Mouse (Mus musculus): ENCODE measurements around the gene Cops4. TPM values are rescaled to one million over a fixed set of nuclear protein-coding genes. Genes with fewer than 3 reads are reported as not detected.

The Cops4 gene
- polyA plus RNA-seq, 1 experiment from 2014 or later: 165 TPM

GRCm38 (mm10) chr5:100549311-100549710, 31.2 kb downstream of the Cops4 start:
- no peak for ATAC-seq (replicated peaks; ENCODE audit: insufficient number of reproducible peaks, low FRiP score, low TSS enrichment)
- Histone ChIP-seq H3K9me3 (replicated peaks; ENCODE audit: control insufficient read depth, low read length) (no peaks in the 10 kb centered on the region), H3K27ac (ENCODE audit: low read depth, low read length) (no peak overlapping the region), H3K27me3 (ENCODE audit: control insufficient read depth, insufficient read depth, low read length) (no peaks in the 10 kb centered on the region), H3K36me3 (ENCODE audit: control insufficient read depth, insufficient read depth, low read length) (peaks cover 21% of the 10 kb centered on the region), H3K4me2 (no peak overlapping the region), H3K4me1 (ENCODE audit: control insufficient read depth, insufficient read depth, low read length) (no peaks in the 10 kb centered on the region), H3K9ac (ENCODE audit: low read depth, low read length) (no peak overlapping the region), H3K4me3 (ENCODE audit: low read depth, low read length) (no peak overlapping the region)
- WGBS (ENCODE audit: insufficient replicate concordance): 90% methylated on average over 4 of the region's 4 CpGs

GRCm38 (mm10) chr5:100550151-100550550, 32.0 kb downstream of the Cops4 start:
- Histone ChIP-seq H3K9me3 (replicated peaks; ENCODE audit: control insufficient read depth, low read length) (no peaks in the 10 kb centered on the region), H3K27ac (ENCODE audit: low read depth, low read length) (no peak overlapping the region), H3K27me3 (ENCODE audit: control insufficient read depth, insufficient read depth, low read length) (no peaks in the 10 kb centered on the region), H3K4me2 (no peak overlapping the region), H3K36me3 (ENCODE audit: control insufficient read depth, insufficient read depth, low read length) (peaks cover 17% of the 10 kb centered on the region), H3K4me3 (ENCODE audit: low read depth, low read length) (no peak overlapping the region), H3K9ac (ENCODE audit: low read depth, low read length) (no peak overlapping the region), H3K4me1 (ENCODE audit: control insufficient read depth, insufficient read depth, low read length) (no peaks in the 10 kb centered on the region)
- 91% methylated on average over 1 of the region's 1 CpGs for WGBS (ENCODE audit: insufficient replicate concordance)
- ATAC-seq (replicated peaks; ENCODE audit: insufficient number of reproducible peaks, low FRiP score, low TSS enrichment): no peak

- no peaks in the 10 kb centered on the region for H3K4me1 ChIP-seq (ENCODE audit: control insufficient read depth, insufficient read depth, low read length)
- H3K4me3 ChIP-seq (ENCODE audit: low read depth, low read length): no peak overlapping the region
- no peaks in the 10 kb centered on the region for H3K9me3 ChIP-seq (replicated peaks; ENCODE audit: control insufficient read depth, low read length)
- H3K27ac ChIP-seq (ENCODE audit: low read depth, low read length): no peak overlapping the region
- WGBS (ENCODE audit: insufficient replicate concordance): 62% methylated on average over 2 of the region's 2 CpGs
- peaks cover 13% of the 10 kb centered on the region for H3K36me3 ChIP-seq (ENCODE audit: control insufficient read depth, insufficient read depth, low read length)
- no peaks in the 10 kb centered on the region for H3K27me3 ChIP-seq (ENCODE audit: control insufficient read depth, insufficient read depth, low read length)
- ATAC-seq (replicated peaks; ENCODE audit: insufficient number of reproducible peaks, low FRiP score, low TSS enrichment): no peak
- H3K4me2 ChIP-seq: no peak overlapping the region
- H3K9ac ChIP-seq (ENCODE audit: low read depth, low read length): no peak overlapping the region
These were observed 33.8 kb downstream of the Cops4 start for GRCm38 (mm10) chr5:100551952-100552351.

GRCm38 (mm10) chr5:100553426-100553825, 35.3 kb downstream of the Cops4 start:
- Histone ChIP-seq H3K27me3 (ENCODE audit: control insufficient read depth, insufficient read depth, low read length) (no peaks in the 10 kb centered on the region), H3K36me3 (ENCODE audit: control insufficient read depth, insufficient read depth, low read length) (peaks cover 5% of the 10 kb centered on the region; the same call in 1 of the 2 replicates), H3K4me2 (no peak overlapping the region), H3K9me3 (replicated peaks; ENCODE audit: control insufficient read depth, low read length) (no peaks in the 10 kb centered on the region), H3K9ac (ENCODE audit: low read depth, low read length) (no peak overlapping the region), H3K4me1 (ENCODE audit: control insufficient read depth, insufficient read depth, low read length) (no peaks in the 10 kb centered on the region), H3K27ac (ENCODE audit: low read depth, low read length) (no peak overlapping the region), H3K4me3 (ENCODE audit: low read depth, low read length) (no peak overlapping the region)
- ATAC-seq (replicated peaks; ENCODE audit: insufficient number of reproducible peaks, low FRiP score, low TSS enrichment): no peak
- 64% methylated on average over 8 of the region's 8 CpGs for WGBS (ENCODE audit: insufficient replicate concordance)

GRCm38 (mm10) chr5:100557019-100557418, 38.9 kb downstream of the Cops4 start:
- H3K9me3 ChIP-seq (replicated peaks; ENCODE audit: control insufficient read depth, low read length): no peaks in the 10 kb centered on the region
- ATAC-seq (replicated peaks; ENCODE audit: insufficient number of reproducible peaks, low FRiP score, low TSS enrichment): no peak
- no peaks in the 10 kb centered on the region for H3K36me3 ChIP-seq (ENCODE audit: control insufficient read depth, insufficient read depth, low read length)
- no peaks in the 10 kb centered on the region for H3K27me3 ChIP-seq (ENCODE audit: control insufficient read depth, insufficient read depth, low read length)
- no peak overlapping the region for H3K9ac ChIP-seq (ENCODE audit: low read depth, low read length)
- no peak overlapping the region for H3K4me3 ChIP-seq (ENCODE audit: low read depth, low read length)
- 85% methylated on average over 14 of the region's 14 CpGs for whole genome bisulfite sequencing (ENCODE audit: insufficient replicate concordance)
- no peak overlapping the region for H3K4me2 ChIP-seq
- no peaks in the 10 kb centered on the region for H3K4me1 ChIP-seq (ENCODE audit: control insufficient read depth, insufficient read depth, low read length)
- no peak overlapping the region for H3K27ac ChIP-seq (ENCODE audit: low read depth, low read length)

- Histone ChIP-seq H3K27me3 (ENCODE audit: control insufficient read depth, insufficient read depth, low read length) (no peaks in the 10 kb centered on the region), H3K4me2 (no peak overlapping the region), H3K9me3 (replicated peaks; ENCODE audit: control insufficient read depth, low read length) (no peaks in the 10 kb centered on the region), H3K4me1 (ENCODE audit: control insufficient read depth, insufficient read depth, low read length) (no peaks in the 10 kb centered on the region), H3K9ac (ENCODE audit: low read depth, low read length) (no peak overlapping the region), H3K4me3 (ENCODE audit: low read depth, low read length) (no peak overlapping the region), H3K36me3 (ENCODE audit: control insufficient read depth, insufficient read depth, low read length) (no peaks in the 10 kb centered on the region), H3K27ac (ENCODE audit: low read depth, low read length) (no peak overlapping the region)
- WGBS (ENCODE audit: insufficient replicate concordance): 60% methylated on average over 9 of the region's 9 CpGs
- no peak for ATAC-seq (replicated peaks; ENCODE audit: insufficient number of reproducible peaks, low FRiP score, low TSS enrichment)
These were observed 39.4 kb downstream of the Cops4 start for GRCm38 (mm10) chr5:100557537-100557936.

GRCm38 (mm10) chr5:100558783-100559182, 40.7 kb downstream of the Cops4 start:
- WGBS (ENCODE audit: insufficient replicate concordance): 74% methylated on average over 3 of the region's 3 CpGs
- Histone ChIP-seq H3K9me3 (replicated peaks; ENCODE audit: control insufficient read depth, low read length) (no peaks in the 10 kb centered on the region), H3K36me3 (ENCODE audit: control insufficient read depth, insufficient read depth, low read length) (no peaks in the 10 kb centered on the region), H3K4me2 (no peak overlapping the region), H3K9ac (ENCODE audit: low read depth, low read length) (no peak overlapping the region), H3K27me3 (ENCODE audit: control insufficient read depth, insufficient read depth, low read length) (no peaks in the 10 kb centered on the region), H3K4me1 (ENCODE audit: control insufficient read depth, insufficient read depth, low read length) (no peaks in the 10 kb centered on the region), H3K4me3 (ENCODE audit: low read depth, low read length) (no peak overlapping the region), H3K27ac (ENCODE audit: low read depth, low read length) (no peak overlapping the region)
- no peak for ATAC-seq (replicated peaks; ENCODE audit: insufficient number of reproducible peaks, low FRiP score, low TSS enrichment)

- H3K9me3 ChIP-seq (replicated peaks; ENCODE audit: control insufficient read depth, low read length): no peaks in the 10 kb centered on the region
- no peaks in the 10 kb centered on the region for H3K36me3 ChIP-seq (ENCODE audit: control insufficient read depth, insufficient read depth, low read length)
- H3K4me3 ChIP-seq (ENCODE audit: low read depth, low read length): no peak overlapping the region
- 91% methylated on average over 7 of the region's 7 CpGs for WGBS (ENCODE audit: insufficient replicate concordance)
- H3K9ac ChIP-seq (ENCODE audit: low read depth, low read length): no peak overlapping the region
- H3K4me1 ChIP-seq (ENCODE audit: control insufficient read depth, insufficient read depth, low read length): no peaks in the 10 kb centered on the region
- no peak for ATAC-seq (replicated peaks; ENCODE audit: insufficient number of reproducible peaks, low FRiP score, low TSS enrichment)
- H3K27ac ChIP-seq (ENCODE audit: low read depth, low read length): no peak overlapping the region
- H3K27me3 ChIP-seq (ENCODE audit: control insufficient read depth, insufficient read depth, low read length): no peaks in the 10 kb centered on the region
- no peak overlapping the region for H3K4me2 ChIP-seq
These were observed 41.2 kb downstream of the Cops4 start for GRCm38 (mm10) chr5:100559357-100559756.

GRCm38 (mm10) chr5:100562702-100563101, 44.6 kb downstream of the Cops4 start:
- H3K36me3 ChIP-seq (ENCODE audit: control insufficient read depth, insufficient read depth, low read length): no peaks in the 10 kb centered on the region
- H3K4me2 ChIP-seq: no peak overlapping the region
- 80% methylated on average over 9 of the region's 9 CpGs for WGBS (ENCODE audit: insufficient replicate concordance)
- no peak overlapping the region for H3K4me3 ChIP-seq (ENCODE audit: low read depth, low read length)
- no peaks in the 10 kb centered on the region for H3K4me1 ChIP-seq (ENCODE audit: control insufficient read depth, insufficient read depth, low read length)
- no peak for ATAC-seq (replicated peaks; ENCODE audit: insufficient number of reproducible peaks, low FRiP score, low TSS enrichment)
- no peaks in the 10 kb centered on the region for H3K27me3 ChIP-seq (ENCODE audit: control insufficient read depth, insufficient read depth, low read length)
- no peaks in the 10 kb centered on the region for H3K9me3 ChIP-seq (replicated peaks; ENCODE audit: control insufficient read depth, low read length)
- no peak overlapping the region for H3K9ac ChIP-seq (ENCODE audit: low read depth, low read length)
- no peak overlapping the region for H3K27ac ChIP-seq (ENCODE audit: low read depth, low read length)

All from heart, embryonic 11.5 days (tissue).